Mouse (Mus musculus) ovary, adult 18-20 months (tissue): ENCODE results near the gene Jak3.

Experiments
- DNase-seq: peaks from one replicate; pipeline ENCODE4 v3.0.0; 2022; ENCODE audit warnings: low spot score, mixed read lengths

The Jak3 gene

DNA sequence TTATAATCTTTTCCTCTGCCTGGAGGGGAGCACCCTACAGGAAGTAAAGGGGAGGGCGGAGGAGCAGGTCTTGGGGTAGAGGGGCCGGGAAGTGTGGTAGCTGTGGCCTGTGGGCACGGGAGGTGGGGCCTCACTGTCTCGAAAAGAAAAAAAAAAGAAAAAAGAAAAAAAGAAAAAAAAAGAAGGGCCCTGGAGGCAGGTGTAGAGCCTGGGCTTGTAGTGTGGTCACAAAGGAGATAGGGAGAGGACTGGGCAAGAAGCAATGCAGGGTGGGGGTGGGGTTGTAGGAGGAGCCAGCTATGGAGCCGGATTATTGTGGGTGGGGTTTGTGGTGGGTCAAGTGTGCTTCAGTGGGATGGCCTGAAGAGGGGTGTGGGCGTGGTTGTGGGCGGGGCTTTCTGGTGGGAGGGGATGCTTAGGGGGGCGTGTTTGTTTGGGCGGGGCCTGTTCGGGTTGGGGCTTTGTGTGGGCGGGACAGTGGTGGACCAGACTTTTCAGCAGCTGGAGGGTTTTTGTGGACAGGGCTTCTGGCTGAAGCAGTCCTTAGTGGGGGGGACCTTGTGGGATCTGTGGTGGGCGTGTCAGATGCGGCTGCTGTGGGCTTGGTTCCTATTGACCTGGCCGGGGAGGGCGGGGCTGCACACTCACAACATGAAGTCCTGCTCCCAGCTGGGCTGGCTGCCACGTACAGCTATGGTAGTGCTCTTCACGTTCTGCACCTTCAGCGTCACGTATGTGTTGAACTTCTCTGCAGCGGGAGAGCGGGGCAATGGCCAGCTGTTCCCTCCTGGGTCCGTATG, 10.6 kb upstream of the Jak3 start:
- DNase-seq, result peak; percentile 53

GRCm38 (mm10) chr8:71666855-71667254, 9.2 kb upstream of the Jak3 start:
- no peak for DNase-seq

GRCm38 (mm10) chr8:71667256-71667655, 8.8 kb upstream of the Jak3 start:
- DNase-seq, result no peak

DNA sequence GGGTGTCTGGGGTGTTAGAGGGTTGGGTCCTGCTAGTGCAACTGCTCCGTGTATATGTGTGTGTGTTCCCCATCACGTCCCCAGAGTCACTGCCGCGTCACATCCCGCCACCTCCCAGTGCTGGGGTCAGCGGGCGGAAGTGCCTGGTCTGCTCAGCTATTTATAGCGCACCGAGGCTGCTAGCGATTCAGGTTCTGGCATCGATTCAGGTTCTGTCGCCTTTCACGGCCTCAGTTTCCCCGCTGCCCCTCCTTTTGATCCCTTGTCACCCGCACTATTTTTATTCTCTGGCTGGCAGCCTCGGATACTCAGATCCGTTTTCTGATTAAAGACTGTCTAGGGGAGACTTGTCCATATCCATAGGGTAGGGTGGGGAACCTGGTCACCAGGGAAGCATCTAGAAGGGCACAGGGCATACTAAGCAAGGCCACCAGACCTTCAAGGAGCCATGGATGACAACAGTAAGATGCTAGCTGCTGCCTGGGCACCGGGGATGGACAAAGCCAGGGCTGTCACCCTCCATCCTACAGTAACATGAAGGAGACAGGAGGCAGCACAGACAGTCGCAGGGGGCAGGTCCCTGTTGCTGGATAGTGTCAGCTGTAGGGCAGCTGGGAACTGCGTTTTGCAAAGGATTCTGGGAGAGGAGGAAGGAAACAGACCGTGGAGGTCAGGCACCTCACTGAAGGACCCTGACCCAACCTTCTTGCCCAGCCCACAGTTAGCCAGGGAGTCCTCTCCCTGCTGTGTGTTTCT, 7.7 kb upstream of the Jak3 start:
- no peak for DNase-seq

- DNase-seq, result no peak
Observed at GRCm38 (mm10) chr8:71670198-71670597, 5.9 kb upstream of the Jak3 start.

DNA sequence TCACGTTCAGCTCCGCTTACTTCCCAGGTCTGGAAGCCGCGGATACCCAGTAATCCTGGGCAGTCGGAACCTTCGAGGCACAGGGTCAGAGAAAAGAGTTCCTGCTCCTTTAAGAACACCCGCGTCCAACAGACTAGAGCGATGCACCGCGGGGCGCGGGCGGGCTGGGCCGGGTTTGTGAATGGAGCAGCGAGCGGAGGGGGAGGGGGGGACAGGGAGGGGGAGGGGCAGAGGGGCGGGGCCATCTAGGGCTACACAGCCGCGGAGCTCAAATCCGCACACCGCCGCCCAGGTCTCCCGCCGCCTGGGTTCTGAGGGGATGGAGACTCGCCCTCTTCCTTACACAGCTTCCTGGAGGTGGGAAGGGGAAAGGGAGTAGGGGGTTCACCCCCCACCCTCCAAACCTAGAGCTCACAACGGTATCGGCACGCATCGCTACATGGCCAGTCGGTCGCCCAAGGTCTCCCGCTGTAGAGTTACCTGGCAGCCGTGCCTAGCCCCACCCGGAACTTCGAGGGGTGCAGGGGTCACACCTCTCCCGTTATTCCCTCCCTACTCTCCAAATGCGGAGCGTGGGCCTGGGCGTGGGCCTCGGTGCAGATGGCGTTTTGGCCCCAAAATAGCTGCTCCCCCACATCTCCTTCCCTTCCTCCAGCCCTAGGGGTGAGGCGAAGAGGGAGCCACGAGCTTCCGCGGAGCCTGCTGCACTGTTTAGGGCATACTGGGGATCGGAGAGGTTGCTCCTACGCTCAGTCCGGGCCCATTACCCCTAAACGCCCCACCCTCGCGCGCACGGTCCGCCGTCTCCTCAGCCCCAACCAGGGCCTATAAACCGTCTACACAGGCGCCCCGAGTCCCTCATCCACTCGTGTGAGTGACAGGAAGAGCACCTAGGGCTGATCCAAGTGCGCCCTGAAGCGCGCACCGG, 5.2 kb upstream of the Jak3 start:
- DNase-seq, result no peak

GRCm38 (mm10) chr8:71671549-71671965, 4.5 kb upstream of the Jak3 start, which contains the start of gene Unc13a:
Gene Unc13a (minus strand): TSS chr8:71671757.
- peak; percentile 74 for DNase-seq

DNA sequence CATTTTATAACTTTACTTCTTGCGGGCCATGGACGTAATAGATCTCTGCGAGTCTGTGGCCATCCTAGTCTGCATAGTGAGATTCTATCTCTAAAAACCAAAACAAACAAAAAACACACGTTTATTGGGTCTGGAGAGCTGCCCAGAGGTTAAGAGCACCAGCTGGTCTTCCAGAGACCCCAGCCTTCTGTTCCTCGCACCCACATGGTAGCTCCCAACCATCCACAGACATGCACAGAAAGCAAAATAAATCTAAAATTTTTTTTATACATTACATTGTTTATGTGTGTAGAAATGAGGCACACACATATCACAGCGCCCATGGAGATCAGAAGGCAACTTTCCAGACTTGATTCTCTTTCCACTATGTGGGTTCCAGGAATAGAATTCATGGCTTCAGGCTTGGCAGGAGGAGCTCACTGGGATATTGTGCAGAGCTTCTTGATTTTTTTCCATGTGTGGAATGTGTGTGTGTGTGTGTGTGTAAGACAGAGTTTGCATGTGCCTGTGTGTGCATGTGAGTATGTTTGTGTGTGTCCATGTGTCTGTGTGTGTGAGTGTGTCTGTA, 3.8 kb upstream of the Jak3 start:
- DNase-seq, result no peak

GRCm38 (mm10) chr8:71674071-71674470, 2.0 kb upstream of the Jak3 start:
- no peak for DNase-seq

- DNase-seq, result no peak
Observed at GRCm38 (mm10) chr8:71675456-71676019, 558 bp upstream of the Jak3 start.

GRCm38 (mm10) chr8:71676803-71677202, 707 bp downstream of the Jak3 start:
- DNase-seq, result no peak

DNA sequence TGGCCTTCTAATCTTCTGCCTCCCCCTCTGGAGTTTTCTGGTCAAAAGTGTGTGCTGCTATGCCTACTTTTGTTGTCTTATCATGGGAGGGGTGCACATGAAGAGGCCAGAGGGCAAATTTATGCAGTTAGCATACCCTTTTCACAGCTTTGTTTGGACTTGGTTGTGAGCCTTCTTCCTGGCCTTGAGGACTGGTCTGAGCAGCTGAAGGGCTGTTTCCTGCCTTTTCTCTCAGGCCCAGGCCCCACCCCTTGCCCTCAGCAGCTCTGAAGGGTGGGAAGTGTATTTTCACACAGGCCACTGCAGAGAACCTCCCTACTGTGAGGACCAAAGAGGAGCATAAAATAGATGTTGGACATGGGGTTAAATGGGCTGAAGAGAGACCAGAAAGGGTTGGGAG, 1.5 kb downstream of the Jak3 start:
- DNase-seq, result no peak

GRCm38 (mm10) chr8:71678216-71678615, 2.1 kb downstream of the Jak3 start:
- DNase-seq, result no peak

- no peak for DNase-seq
Observed at GRCm38 (mm10) chr8:71679116-71679515, 3.0 kb downstream of the Jak3 start.

DNA sequence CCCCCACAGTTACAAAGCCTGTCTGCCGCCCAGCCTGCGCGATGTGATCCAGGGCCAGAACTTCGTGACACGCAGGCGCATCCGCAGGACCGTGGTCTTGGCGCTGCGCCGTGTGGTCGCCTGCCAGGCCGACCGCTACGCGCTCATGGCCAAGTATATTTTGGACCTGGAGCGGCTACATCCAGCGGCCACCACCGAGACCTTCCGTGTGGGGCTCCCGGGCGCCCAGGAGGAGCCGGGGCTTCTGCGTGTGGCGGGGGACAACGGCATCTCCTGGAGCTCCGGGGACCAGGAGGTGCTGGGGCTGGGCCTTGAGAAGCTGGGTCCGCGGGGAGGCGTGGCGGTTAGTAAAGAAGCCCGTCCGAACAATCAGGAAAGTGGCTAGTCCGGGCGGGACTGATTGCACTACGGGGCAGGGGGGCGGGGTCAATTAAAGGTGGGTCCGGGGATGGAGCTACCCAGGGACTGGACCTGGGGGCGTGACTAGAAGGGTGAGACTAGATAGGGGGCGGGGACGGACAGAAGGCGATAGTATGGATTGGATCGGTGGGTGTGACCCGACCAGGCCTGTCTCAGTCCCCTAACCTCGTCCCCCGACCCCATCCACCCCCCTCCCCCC, 3.6 kb downstream of the Jak3 start:
- DNase-seq, result no peak

DNA sequence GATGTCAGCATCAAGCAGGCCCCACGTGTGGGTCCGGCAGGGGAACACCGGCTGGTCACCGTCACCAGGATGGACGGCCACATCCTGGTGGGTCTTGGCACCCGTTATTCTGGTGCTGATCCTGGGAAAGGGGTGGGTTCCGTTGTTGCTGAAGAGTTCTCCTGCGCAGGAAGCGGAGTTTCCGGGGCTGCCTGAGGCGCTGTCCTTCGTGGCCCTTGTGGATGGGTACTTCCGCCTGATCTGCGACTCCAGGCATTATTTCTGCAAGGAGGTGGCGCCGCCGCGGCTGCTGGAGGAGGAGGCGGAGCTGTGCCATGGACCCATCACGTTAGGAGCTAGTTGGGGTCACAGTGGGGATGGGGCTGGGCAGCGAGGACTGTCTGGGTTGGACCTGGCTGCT, 4.4 kb downstream of the Jak3 start:
- DNase-seq, result no peak

GRCm38 (mm10) chr8:71681369-71681915, 5.3 kb downstream of the Jak3 start:
- DNase-seq, result no peak

GRCm38 (mm10) chr8:71682832-71683231, 6.7 kb downstream of the Jak3 start:
- DNase-seq, result no peak

DNA sequence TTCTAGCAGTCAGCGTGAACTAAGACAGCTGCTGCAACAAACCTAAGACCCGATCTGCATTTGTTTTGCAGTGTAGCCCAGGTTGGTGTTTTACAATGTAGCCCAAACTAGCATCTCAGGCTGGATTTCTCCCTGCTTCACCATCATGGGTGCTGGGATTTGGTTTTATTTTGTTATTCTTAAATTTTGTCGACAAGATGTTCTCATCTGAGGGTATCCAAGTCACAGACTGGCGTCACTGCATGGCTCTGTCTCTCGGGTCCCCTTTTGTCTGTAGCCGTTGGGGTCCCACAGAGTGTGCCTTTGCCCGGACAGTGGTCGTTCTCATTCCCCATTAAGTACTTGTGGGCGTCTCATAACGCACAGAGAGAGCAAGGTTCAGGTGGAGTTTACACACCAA, 8.6 kb downstream of the Jak3 start:
- DNase-seq, result no peak

- no peak for DNase-seq
Observed at GRCm38 (mm10) chr8:71685573-71685972, 9.5 kb downstream of the Jak3 start.
